Mouse (Mus musculus): ENCODE results near the gene Ntrk2. TPM values are rescaled to one million over a fixed set of nuclear protein-coding genes. Genes with fewer than 3 reads are reported as not detected.
"Not testable (repeated sequence)": the region's sequence is repeated elsewhere in the genome, so short reads cannot be mapped to it uniquely, and the experiment has no call there.

Ntrk2 gene
- total RNA-seq, 2 experiments from 2014 or later, result 1.4 to 2.8 TPM

DNA sequence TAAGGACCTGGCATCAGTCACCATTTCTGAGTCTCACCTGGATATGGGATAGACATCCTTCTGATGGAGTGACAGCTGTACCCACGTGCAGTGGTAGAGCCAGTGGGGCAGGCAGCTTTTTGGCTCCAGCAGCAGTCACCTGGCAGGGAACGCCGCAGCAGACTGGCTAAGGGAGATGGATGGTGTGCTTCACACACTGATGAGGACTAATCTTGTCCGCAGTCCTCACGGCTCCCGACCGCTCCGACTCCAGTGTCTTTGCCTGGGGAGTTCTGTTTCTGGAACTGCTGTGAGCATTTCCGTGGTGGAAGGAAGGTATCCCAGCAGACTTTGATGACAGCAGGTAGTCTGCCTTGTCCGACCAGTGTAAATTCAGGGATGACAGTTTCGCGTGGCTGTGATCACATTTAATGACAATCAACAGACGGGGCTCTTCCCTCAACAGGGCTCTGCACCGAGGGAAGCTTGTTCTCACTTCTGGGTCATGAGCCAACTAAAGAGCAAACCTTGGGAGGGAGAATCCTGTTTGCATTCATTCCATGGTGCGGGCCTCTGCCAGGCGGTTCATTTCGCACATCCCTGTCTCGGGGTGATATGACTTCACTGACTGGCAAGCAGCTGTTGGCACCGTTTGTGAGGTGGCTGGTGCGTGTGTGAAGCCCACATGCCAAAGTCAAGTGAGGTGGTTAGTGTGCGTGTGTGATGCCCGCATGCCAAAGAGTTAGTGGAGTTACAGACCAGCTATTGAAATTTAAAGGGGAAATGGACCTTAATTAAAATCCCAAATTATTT lies 216.1 kb downstream of the Ntrk2 start:
- intact Hi-C loops (cut with DNase I), result no loop called here

DNA sequence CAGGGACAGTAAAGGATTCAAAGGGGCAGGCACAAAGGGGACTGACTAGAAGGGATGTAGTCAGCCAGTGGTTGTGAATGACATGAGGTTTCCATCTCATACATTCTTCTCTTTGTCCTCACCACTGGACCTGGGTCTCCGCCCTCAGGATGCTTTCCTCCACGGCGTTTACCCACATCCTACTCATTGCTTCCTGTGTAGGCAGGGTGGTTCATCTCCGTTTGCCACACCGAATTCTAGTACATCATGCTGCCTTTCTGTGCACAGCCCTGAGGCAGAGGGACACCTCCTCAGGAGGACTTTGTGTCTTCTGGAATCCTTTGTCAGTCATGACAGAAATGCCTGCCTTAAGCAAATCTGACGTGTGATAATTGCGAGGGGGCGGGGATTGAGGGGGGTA lies 219.3 kb downstream of the Ntrk2 start:
- no peak for DNase-seq
- intact Hi-C loops (cut with DNase I), result no loop called here

More for the DNA sequence above, 216.1 kb downstream of the Ntrk2 start:
- no peak for DNase-seq

DNA sequence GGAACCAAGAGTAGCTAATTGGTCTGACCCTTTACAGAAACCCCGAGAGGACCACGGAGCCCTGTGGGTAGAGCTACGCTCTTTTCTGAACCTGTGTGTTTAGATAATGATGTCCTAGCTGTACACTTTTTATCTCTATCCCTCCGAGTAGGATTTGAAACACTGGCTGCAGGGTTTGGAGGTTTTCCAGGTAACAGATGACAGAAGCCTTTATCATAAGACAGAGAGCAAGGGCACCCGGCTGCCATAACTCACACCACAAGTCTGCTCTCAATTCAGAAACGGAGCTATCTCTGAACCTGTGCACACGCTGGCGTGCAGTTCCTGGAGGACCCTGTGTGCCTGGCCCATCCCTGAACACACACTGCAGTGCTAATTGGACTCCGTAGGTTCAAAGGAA lies 221.1 kb downstream of the Ntrk2 start:
- intact Hi-C loops (cut with DNase I), result no loop called here
- DNase-seq, result no peak

DNA sequence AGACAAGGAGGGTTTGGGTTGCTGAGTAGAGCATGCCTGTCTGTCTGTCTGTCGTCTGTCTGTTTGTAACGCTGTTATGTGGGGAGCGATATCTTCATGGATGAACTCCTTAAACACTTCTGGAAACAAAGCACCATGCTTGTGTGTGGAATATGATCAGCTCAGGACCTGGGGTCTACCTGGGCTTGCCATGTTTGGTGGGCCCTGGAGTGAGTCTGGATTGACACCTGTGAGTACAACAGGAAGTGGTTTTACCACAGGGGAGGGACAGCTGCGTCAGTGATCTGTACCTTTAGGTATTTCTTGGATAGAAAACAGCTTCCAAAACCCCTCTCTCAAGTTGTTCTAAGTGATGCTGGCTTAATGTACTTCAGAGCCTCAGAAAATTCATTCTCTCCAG lies 222.2 kb downstream of the Ntrk2 start:
- no peak for DNase-seq
- intact Hi-C loops (cut with DNase I), result no loop called here

DNA sequence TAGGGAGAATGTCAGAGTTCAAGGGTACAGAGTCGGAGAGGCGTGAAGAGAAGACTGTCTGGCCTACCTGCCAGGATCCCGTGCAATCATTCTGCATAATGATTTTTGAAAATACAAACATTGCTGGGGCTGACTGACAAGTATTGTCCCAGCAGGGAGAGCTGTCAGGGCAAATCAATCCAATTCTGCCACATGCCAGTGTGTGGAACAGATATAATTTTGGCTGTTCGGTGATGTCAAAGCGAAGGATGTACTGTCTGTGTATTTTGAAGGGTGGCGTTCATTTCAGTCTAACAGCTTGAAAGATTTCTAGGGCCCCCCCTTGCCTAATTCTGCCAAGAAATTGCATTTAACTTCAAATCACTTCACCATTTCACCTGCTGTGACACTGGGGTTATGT lies 224.2 kb downstream of the Ntrk2 start:
- intact Hi-C loops (cut with DNase I), result no loop called here
- DNase-seq, result no peak

DNA sequence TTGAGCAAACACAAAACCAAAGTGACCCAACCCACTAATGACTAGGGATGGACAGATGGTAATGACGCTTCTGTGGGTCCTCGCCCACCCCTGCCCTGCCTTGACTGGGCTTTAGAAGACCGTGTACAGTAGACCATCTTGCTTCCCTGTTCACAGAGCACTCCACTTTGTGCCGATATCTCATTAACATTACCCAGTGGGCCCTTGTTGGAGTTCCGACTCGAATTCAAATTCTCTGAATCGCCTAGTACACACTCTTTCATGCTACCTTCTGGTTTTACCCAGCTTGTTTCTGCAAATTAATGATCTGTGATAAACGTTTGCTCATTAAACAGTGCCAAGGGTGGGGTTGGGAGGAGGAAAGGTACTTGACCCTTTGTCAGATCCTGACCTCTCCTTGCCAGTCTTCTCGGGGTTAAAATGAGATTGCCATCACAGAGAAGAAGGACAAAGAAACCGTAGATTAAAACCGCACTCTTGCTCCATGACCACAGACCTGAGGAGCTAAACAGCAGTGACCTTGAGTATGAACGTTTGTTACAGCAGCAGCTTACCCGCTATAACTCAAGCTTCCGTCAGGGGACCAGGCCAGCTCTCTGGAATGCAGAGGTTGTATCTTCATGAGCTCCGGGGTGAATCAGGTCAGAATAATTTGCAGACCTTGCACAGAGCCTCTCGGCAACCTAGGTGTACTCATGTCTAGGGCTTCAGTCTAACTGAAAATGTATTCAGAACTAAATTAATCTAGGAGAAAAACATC lies 234.0 kb downstream of the Ntrk2 start:
- no peak for DNase-seq
- intact Hi-C loops (cut with DNase I), result no loop called here

- intact Hi-C loops (cut with DNase I), result no loop called here
- no peak for DNase-seq
Measured at GRCm38 (mm10) chr13:59041013-59041764, 234.8 kb downstream of the Ntrk2 start.

GRCm38 (mm10) chr13:59052188-59052587 lies 245.8 kb downstream of the Ntrk2 start:
- intact Hi-C loops (cut with DNase I), result no loop called here
- no peak for DNase-seq

- not testable (repeated sequence) for DNase-seq
Measured at GRCm38 (mm10) chr13:59054331-59054730, 248.0 kb downstream of the Ntrk2 start.

GRCm38 (mm10) chr13:59056859-59057258 lies 250.5 kb downstream of the Ntrk2 start:
- intact Hi-C loops (cut with DNase I), result no loop called here
- DNase-seq, result peak in 1 of 2 experiments; percentile 11

More at GRCm38 (mm10) chr13:59054331-59054730, 248.0 kb downstream of the Ntrk2 start:
- intact Hi-C loops (cut with DNase I), result not testable (repeated sequence)

GRCm38 (mm10) chr13:59057886-59058285 lies 251.5 kb downstream of the Ntrk2 start:
- intact Hi-C loops (cut with DNase I), result no loop called here
- DNase-seq, result no peak

DNA sequence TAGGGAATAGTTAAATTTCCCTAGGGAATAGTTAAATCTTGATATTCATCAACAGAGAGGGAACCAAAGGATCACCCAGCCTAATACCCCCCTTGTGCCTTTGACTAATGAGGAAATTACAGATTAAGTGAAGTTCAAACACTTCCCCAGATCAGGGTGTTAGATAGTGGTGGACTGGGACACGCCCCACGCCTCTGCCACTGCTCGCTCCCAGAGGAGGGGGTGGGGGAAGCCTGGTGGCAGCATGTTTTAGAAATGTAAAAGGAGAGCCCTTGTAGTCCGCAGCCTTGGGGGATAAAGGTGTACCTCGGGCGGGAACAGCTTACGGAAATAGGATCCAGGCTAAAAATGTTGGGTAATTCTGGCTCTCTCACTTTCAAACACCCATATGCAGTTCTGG lies 252.7 kb downstream of the Ntrk2 start:
- intact Hi-C loops (cut with DNase I), result no loop called here
- no peak for DNase-seq

DNA sequence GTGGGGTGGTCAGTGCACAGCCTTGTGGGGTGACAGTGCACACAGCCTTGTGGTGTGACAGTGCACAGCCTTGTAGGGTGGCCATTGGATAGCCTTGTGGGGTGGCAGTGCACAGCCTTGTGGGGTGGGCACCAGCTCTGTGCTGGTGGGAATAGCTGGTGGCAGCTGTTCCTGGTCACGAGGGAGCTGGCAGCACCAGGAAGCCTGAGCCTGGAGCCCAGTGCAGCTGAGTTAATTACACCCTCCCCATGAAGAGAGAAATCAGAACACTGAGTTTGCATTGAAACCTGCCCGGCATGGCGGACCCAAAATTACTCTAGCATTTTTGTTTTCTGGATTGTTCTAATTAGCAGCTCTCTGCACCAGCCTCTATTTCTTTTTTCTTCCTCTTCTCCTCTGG lies 259.3 kb downstream of the Ntrk2 start:
- DNase-seq, result no peak
- intact Hi-C loops (cut with DNase I), result no loop called here

GRCm38 (mm10) chr13:59073635-59074256 lies 267.4 kb downstream of the Ntrk2 start:
- intact Hi-C loops (cut with DNase I), result loop anchor here (1.0 to 5.0 kb wide), 3 partner anchors 267 to 437 kb away; partner anchors contain the start of gene Ntrk2

GRCm38 (mm10) chr13:59076489-59076888 lies 270.1 kb downstream of the Ntrk2 start:
- intact Hi-C loops (cut with DNase I), result no loop called here
- no peak for DNase-seq

More at GRCm38 (mm10) chr13:59073635-59074256, 267.4 kb downstream of the Ntrk2 start:
- peak; percentile 78 to 83 for DNase-seq

DNA sequence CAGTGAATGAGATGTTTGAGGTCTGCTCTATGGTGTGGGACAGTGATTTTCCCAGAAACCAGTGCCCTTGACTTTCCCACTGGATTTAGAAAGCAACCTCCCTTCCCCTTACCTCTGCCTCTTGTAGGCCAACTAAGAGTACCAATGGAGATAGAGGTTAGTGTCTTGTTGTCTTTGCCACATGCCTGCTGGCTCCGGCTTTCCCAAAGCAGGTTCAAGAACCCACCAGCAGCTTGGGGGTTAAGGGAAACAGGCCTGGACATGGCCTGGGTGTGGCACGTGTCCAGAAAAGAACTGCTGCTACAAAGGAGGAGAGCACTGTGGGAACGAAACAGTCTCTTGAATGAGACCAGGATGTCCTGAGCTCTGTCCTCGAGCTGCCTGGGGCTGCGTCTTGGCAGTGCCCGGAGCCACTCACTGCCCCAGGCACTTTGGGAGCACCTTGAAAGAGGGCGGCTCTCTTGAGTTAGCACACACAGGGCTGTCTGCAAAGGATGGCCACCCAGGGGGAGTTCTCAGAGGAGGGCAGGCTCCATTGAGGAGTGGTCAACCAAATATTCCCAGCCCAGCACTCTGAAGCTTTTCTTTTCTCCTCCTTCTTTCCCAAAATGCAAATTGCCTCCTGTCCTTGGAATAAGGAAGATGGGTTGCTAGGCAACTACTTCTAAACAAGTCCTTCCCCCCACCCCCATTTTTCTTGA lies 273.5 kb downstream of the Ntrk2 start:
- intact Hi-C loops (cut with DNase I), result loop anchor here (5.0 kb wide), 1 partner anchor 207 kb away; no protein-coding TSS in a partner anchor

DNA sequence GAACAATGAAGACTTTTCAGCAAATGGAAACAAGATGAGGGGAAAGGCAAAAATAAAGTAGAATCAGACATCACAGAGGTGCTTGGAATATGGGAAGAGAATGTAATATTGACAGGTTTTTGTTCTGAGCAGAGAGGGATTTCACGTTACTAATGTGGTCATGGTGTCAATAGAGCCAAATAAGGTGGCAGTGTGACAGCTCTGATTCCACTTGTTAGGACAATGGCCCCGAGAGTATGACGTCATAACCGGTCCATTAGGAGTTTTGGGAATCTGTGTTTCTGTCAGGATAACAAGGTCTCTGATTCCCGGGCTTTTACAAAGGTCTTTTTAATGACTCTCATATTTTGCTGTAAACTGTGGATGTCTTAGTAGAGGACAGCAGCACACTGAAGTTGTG lies 274.1 kb downstream of the Ntrk2 start:
- intact Hi-C loops (cut with DNase I), result loop anchor here (5.0 kb wide), 1 partner anchor 207 kb away; no protein-coding TSS in a partner anchor
- no peak for DNase-seq

More for the DNA sequence above, 273.5 kb downstream of the Ntrk2 start:
- DNase-seq, result no peak

- intact Hi-C loops (cut with DNase I), result no loop called here
- peak in 1 of 2 experiments; percentile 18 for DNase-seq
Measured at GRCm38 (mm10) chr13:59089016-59089415, 282.6 kb downstream of the Ntrk2 start.

GRCm38 (mm10) chr13:59091138-59091971 lies 285.0 kb downstream of the Ntrk2 start:
- DNase-seq, result no peak

More at GRCm38 (mm10) chr13:59091138-59091971, 285.0 kb downstream of the Ntrk2 start:
- intact Hi-C loops (cut with DNase I), result no loop called here

All from heart, postnatal 14 days (tissue).